Mouse (Mus musculus): ENCODE measurements at regions not wholly inside any gene's neighbourhood (a gene's known extent, or its start where the extent isn't known, plus 50 kb on each side); places are given as distances from the start of the nearest gene placed in this dataset.

GRCm38 (mm10) chr13:53734944-53735343, 262.1 kb upstream of the Msx2 start:
- TF ChIP-seq CTCF (IDR thresholded peaks at IDR 0.05; ENCODE audit: low read depth) = no peak
- no peak for TF ChIP-seq EP300 (IDR thresholded peaks at IDR 0.05; ENCODE audit: low read depth)
